Mouse (Mus musculus) neural tube, embryonic 12.5 days (tissue): ENCODE measurements around the gene Etv6. TPM values are rescaled to one million over a fixed set of nuclear protein-coding genes. Genes with fewer than 3 reads are reported as not detected.
"Not testable (repeated sequence)": the region's sequence is repeated elsewhere in the genome, so short reads cannot be mapped to it uniquely, and the experiment has no call there.

Experiments used
- ATAC-seq: fragments of 200-750 bp; cut with Nextera tagmentation; 2 replicates; pipeline ENCODE4 v1.8.0; 2017; ENCODE audit warnings: low read depth, mild to moderate bottlenecking, moderate TSS enrichment, moderate library complexity; ENCODE audit not compliant: low FRiP score
- H3K27ac ChIP-seq: fragments of 300-500 bp; sonication (generic); 2 replicates; pipeline ENCODE4 v1.5.1; 2016
- H3K27me3 ChIP-seq: fragments of 300-500 bp; sonication (generic); replicated peaks from 2 replicates; pipeline ENCODE4 v1.6.1; 2016; ENCODE audit warnings: mild to moderate bottlenecking
- H3K36me3 ChIP-seq: fragments of 300-500 bp; sonication (generic); 2 replicates; pipeline ENCODE4 v1.6.1; 2016; ENCODE audit warnings: mild to moderate bottlenecking
- H3K4me1 ChIP-seq: fragments of 300-500 bp; sonication (generic); 2 replicates; pipeline ENCODE4 v1.6.1; 2016
- H3K4me2 ChIP-seq: fragments of 300-500 bp; sonication (generic); replicated peaks from 2 replicates; pipeline ENCODE4 v1.6.1; 2016; ENCODE audit warnings: mild to moderate bottlenecking
- H3K4me3 ChIP-seq: fragments of 300-500 bp; sonication (generic); 2 replicates; pipeline ENCODE4 v1.5.1; 2016
- H3K9ac ChIP-seq: fragments of 300-500 bp; sonication (generic); 2 replicates; pipeline ENCODE4 v1.6.1; 2016; ENCODE audit warnings: mild to moderate bottlenecking
- H3K9me3 ChIP-seq: fragments of 300-500 bp; sonication (generic); 2 replicates; pipeline ENCODE4 v1.6.1; 2016; ENCODE audit warnings: mild to moderate bottlenecking
- WGBS: fragments of 180-500 bp; shearing (Covaris S2); methylation state at CpG from one replicate; pipeline ENCODE4 v1.1.7; 2016; 5-methylcytosine and 5-hydroxymethylcytosine counted together
- polyA plus RNA-seq: library from polyadenylated mRNA; unstranded; fragments of >200 nt; fragmentation: Nextera tagmentation; extraction: Ambion mirVana; gene quantifications from 2 replicates; pipeline ENCODE4 v1.2.1, GENCODE M21; 2016

Etv6 gene
- 10.9 and 13.1 TPM in 2 replicates for polyA plus RNA-seq

DNA sequence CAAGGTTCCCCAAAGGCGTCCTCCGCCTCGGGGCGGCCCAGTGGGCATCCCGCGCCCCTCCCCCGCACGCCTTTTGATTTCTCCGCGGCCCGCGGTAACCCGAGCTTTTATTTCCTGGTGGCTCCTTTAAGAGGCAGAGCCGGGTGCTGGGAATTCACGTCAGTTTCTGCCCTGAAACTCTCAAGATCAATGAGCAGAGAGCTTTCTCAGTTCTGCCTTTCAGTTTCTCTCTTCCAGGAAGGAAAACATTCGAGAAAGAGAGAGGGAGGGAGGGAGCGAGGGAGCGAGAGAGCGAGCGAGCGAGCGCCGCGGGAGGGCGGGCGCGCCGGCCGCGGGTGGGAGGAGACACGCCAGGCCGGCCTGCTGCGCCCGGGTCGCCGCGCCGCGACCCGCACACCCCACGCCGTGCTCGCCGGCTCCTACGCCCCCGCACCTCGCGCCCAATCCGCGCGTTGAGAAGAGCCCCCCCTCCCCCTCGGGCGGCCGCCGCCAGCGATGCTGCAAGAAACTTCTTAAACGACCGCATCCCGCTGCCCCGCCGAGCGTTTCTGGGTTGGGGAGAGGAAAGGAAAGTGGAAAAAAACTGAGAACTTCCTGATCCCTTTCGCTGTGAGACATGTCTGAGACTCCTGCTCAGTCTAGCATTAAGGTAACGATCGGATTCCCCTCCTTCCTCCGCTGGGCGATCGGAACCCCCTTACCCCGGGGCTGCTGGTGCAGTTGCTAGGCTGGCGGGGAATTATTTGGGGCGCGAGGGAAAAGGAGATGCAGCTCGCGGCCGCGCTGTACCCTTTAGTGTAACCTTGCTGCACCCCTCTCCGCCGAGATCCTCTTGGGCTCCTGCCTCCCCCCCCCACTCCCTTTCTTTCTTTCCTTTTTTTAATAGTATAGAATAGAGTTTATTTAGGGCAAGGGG lies at the start of gene Etv6:
Gene Etv6, plus strand, starts transcription at position 211 of the 916 bp plus-strand sequence.
- peak; percentile 71 for ATAC-seq
- Histone ChIP-seq H3K27me3 (no peaks in the 10 kb centered on the region), H3K9ac (peak within 1 kb of the TSS; percentile 96), H3K4me2 (peak within 1 kb of the TSS; percentile 64), H3K36me3 (no peaks in the 10 kb centered on the region), H3K4me1 (peaks cover 33% of the 10 kb centered on the region), H3K4me3 (peak within 1 kb of the TSS; percentile 71), H3K9me3 (no peaks in the 10 kb centered on the region), H3K27ac (peak within 1 kb of the TSS; percentile 100)
- under 1% methylated on average over 72 of the region's 78 CpGs for WGBS

DNA sequence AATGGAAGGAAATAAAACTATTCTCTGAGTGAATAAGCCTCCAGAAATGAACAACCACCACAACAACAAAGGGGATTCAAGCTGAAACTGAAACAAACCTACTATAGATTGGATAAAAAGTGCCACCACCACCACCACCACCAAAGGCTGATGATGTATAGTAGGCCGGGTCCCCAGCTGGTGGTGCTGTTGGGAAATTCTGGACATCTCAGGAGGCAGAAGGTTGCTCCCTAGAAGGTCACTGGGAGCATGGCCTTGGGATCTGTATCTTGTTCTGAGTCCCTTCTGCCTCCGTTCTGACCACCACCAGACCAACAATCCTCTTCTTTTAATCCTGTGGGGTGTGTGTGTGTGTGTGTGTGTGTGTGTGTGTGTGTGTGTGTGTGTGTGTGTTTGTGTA lies 49.3 kb upstream of the Etv6 start:
- Histone ChIP-seq H3K4me2 (no peak overlapping the region), H3K27ac (no peak overlapping the region), H3K9ac (no peak overlapping the region), H3K4me3 (no peak overlapping the region), H3K36me3 (no peaks in the 10 kb centered on the region), H3K9me3 (no peaks in the 10 kb centered on the region), H3K4me1 (peaks cover 6% of the 10 kb centered on the region; the same call in 1 of the 2 replicates), H3K27me3 (no peaks in the 10 kb centered on the region)
- 74% methylated on average over 2 of the region's 2 CpGs for WGBS
- ATAC-seq = no peak

DNA sequence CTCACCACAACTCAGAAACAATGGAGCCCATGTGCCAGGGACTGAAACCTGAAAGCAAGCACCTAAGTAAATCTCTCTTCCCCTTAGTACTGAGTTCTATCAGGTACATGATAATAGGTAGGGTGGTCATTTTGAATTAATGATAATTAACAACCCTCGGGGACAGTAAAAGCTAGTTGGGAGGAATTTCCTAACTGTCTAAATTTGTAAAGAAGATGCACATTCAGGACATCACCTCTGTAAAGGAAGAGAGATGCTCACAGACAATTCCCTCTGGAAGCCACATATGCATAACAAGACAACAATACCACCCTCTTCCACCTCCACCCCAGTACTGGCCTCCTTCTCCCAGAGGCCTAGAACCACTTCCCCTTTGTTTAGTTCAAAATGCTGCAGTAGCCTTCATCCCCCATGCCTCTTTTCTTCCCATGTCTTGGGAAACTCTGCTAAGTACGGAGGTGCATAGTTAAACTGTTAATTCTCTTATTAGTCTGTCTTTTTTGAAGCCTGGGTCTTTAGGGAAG lies 48.4 kb upstream of the Etv6 start:
- WGBS = 59% methylated on average over 2 of the region's 2 CpGs
- Histone ChIP-seq H3K9ac (no peak overlapping the region), H3K27ac (no peak overlapping the region), H3K27me3 (no peaks in the 10 kb centered on the region), H3K4me2 (no peak overlapping the region), H3K4me3 (no peak overlapping the region), H3K4me1 (peaks cover 6% of the 10 kb centered on the region; the same call in 1 of the 2 replicates), H3K9me3 (no peaks in the 10 kb centered on the region), H3K36me3 (no peaks in the 10 kb centered on the region)
- no peak for ATAC-seq

DNA sequence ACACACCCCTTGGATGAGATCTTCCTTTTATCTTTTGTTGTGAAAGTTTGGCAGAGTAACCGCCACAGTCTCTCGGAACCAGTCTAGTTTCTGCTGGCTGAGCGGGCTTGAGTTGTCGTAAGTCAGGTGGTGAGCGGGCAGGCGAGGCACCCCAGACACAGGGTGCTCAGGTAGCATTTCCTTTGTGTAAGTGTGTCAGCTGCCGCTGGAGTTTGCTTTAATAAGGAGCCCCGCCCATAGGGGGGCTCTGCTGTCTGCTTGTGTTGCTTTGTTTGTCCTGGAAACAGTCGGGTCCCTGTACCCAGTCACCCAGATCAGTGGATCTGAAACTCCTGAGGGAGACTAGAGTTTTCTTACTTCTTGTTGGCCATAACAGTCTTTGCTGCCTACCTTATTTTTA lies 47.5 kb upstream of the Etv6 start:
- 60% methylated on average over 9 of the region's 9 CpGs for WGBS
- H3K27me3 ChIP-seq = no peaks in the 10 kb centered on the region
- H3K36me3 ChIP-seq = no peaks in the 10 kb centered on the region
- H3K4me3 ChIP-seq = no peak overlapping the region
- H3K4me2 ChIP-seq = no peak overlapping the region
- no peak overlapping the region for H3K27ac ChIP-seq
- no peaks in the 10 kb centered on the region for H3K9me3 ChIP-seq
- no peak for ATAC-seq
- H3K9ac ChIP-seq = no peak overlapping the region
- H3K4me1 ChIP-seq = peaks cover 6% of the 10 kb centered on the region; the same call in 1 of the 2 replicates

DNA sequence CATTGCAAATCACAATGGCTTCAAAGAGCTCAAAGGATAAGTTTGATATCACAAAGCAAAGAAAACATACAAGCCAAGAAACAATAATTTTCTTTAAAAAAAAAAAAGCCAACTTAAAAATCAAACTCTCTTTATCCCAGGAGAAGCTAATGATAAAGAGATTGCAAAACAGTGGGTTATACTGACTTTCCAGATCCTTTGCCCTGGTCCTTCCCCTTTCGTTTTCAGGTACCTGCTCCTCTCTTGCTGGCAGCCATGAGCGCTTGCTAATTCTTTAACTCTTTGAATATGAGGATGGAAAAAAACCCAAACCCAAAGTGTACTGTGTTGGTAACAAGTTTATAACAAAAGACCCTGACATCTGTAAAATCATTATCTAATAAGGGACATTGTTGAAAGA lies 38.0 kb upstream of the Etv6 start:
- Histone ChIP-seq H3K36me3 (no peaks in the 10 kb centered on the region), H3K27ac (no peak overlapping the region), H3K9me3 (no peaks in the 10 kb centered on the region), H3K4me2 (no peak overlapping the region), H3K4me3 (no peak overlapping the region), H3K27me3 (no peaks in the 10 kb centered on the region), H3K4me1 (no peaks in the 10 kb centered on the region), H3K9ac (no peak overlapping the region)
- ATAC-seq = no peak
- 90% methylated on average over 2 of the region's 2 CpGs for WGBS

DNA sequence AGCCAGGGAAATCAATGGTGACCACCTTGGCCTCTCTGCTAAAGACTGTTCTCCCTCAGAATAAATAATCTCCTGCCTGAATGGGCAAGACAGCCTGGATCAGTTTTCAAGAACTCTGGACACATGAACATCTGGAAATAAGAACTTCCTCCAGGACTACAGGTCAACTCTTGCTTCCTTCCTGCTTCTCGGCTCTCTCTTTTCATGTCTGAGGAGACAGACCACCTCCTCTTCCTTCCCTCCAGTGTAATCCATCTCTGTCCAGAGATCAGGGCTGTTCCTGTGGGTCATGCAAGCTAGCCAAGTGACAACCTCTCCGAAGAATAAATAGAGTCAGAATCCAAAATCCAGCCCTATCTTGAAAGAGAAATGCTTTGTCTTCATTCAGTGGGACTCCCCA lies 37.6 kb upstream of the Etv6 start:
- no peaks in the 10 kb centered on the region for H3K27me3 ChIP-seq
- H3K4me1 ChIP-seq = no peaks in the 10 kb centered on the region
- H3K36me3 ChIP-seq = no peaks in the 10 kb centered on the region
- H3K4me2 ChIP-seq = no peak overlapping the region
- H3K27ac ChIP-seq = no peak overlapping the region
- no peaks in the 10 kb centered on the region for H3K9me3 ChIP-seq
- no peak overlapping the region for H3K4me3 ChIP-seq
- WGBS = 69% methylated on average over 2 of the region's 2 CpGs
- H3K9ac ChIP-seq = no peak overlapping the region
- no peak for ATAC-seq

DNA sequence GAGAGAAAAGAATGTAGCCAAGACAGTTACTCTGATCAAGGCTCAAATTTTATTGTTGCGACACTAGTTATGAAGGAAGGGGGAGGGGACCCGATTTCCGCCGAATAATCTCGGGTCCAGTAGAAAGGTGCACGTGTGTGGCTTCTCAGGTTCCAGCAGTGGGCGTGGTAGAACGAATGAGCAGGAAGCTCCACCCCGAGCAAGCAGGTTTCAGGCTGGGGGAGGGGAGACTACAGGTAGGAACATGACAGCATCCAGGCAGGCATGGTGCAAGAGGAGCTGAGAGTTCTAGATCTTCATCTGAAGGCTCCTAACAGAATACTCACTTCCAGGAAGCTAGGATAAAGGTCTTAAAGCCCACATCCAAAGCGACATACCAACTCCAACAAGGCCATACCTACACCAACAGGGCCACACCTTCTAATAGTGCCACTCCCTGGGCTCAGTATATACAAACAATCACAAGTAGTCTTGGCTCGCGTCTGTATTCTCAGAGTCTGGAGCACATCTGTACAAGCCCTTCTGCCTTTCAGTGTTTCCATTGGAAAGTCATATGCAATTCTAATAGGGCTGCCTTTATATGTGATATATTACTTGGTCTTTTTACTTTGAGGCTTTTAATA lies 20.9 kb upstream of the Etv6 start:
- not testable (repeated sequence) for H3K4me2 ChIP-seq, H3K4me3 ChIP-seq, H3K9ac ChIP-seq, H3K4me1 ChIP-seq, H3K27me3 ChIP-seq, H3K36me3 ChIP-seq, H3K27ac ChIP-seq, ATAC-seq, H3K9me3 ChIP-seq
- 70% methylated on average over 6 of the region's 12 CpGs for WGBS

DNA sequence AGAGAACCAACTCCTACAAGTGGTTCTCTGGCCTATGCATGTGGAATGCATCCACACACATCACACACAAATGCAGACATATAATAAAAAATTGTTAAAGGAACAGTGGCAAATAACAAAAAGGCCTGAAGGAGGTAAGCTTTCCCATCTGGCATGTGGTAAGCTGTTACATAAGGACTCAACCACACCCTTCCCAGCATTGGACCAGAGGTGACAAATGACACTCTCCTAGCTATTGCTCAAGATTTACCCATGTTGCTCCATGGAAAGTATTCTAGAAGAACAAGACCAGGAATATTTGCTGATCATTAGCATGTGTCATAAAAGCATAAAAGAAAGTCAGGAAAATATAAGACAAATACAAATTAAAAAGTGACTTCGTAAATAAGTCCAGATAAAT lies 16.7 kb upstream of the Etv6 start:
- 95% methylated on average over 1 of the region's 1 CpGs for WGBS
- no peak for ATAC-seq

DNA sequence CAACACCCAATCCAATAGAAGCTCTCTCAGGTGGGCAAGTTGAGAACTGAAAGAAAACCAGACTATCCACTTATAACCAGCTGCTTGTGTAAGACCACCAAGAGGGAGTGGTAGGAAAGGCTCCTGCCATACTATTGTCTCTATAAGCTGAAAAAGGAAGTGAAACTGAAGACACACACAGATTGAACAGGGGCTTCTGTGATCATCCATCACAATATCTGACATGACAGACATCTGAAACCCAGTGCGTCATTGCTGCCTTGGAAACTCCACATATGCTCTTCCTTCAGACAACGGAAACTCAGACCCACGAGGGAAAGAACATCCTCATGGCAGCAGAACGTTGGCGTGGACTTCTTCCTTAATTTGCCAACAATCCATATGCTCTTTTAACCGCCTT lies 14.7 kb upstream of the Etv6 start:
- Histone ChIP-seq H3K9me3 (no peaks in the 10 kb centered on the region), H3K4me1 (no peaks in the 10 kb centered on the region), H3K27me3 (no peaks in the 10 kb centered on the region), H3K9ac (no peak overlapping the region), H3K4me2 (no peak overlapping the region), H3K27ac (no peak overlapping the region), H3K4me3 (no peak overlapping the region), H3K36me3 (no peaks in the 10 kb centered on the region)
- no peak for ATAC-seq
- 83% methylated on average over 6 of the region's 6 CpGs for WGBS

More for the DNA sequence above, 16.7 kb upstream of the Etv6 start:
- H3K4me1 ChIP-seq = no peaks in the 10 kb centered on the region
- no peaks in the 10 kb centered on the region for H3K9me3 ChIP-seq
- no peak overlapping the region for H3K4me2 ChIP-seq
- no peaks in the 10 kb centered on the region for H3K27me3 ChIP-seq
- H3K4me3 ChIP-seq = no peak overlapping the region
- H3K27ac ChIP-seq = no peak overlapping the region
- H3K9ac ChIP-seq = no peak overlapping the region
- H3K36me3 ChIP-seq = no peaks in the 10 kb centered on the region

DNA sequence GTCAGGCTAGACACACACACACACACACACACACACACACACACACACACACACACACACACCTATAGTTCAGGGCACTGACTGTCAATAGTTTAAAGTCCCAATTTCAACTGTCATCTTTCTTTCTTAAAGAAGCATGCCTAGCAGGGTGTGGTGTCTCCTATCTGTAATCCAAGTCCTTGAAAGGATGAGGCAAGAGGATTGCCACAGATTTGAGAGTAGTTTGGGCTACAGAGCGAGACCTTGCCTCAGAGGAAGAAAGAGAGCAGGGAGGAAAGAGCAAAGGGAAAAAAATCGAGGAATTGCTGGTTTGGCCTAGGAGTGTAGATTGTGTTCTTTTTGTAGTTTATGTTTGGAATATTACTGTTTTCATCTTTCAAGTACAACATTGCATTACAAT lies 9.2 kb upstream of the Etv6 start:
- H3K9ac ChIP-seq = no peak overlapping the region
- 81% methylated on average over 2 of the region's 2 CpGs for WGBS
- no peaks in the 10 kb centered on the region for H3K36me3 ChIP-seq
- H3K9me3 ChIP-seq = no peaks in the 10 kb centered on the region; the same call in 1 of the 2 replicates
- H3K4me1 ChIP-seq = no peaks in the 10 kb centered on the region
- no peak overlapping the region for H3K4me2 ChIP-seq
- ATAC-seq = no peak
- no peak overlapping the region for H3K27ac ChIP-seq
- H3K27me3 ChIP-seq = no peaks in the 10 kb centered on the region
- no peak overlapping the region for H3K4me3 ChIP-seq

DNA sequence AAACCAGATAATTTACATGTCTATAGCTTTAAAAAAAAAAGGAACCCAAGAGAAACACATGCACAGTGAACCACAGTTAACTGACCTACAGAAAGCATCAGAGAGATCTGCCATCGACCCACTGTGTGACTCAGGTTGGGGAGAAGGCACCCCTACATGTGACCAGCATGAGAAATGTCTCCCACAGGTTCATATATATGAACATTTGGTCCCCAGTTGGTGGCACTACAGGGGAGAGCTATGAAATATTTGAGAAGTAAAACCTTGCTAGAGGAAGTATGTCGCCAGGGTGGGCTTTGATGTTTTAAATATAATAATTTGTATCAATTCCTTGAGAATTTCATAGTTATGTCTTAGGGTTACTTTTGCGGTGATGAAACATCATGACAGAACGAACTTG lies 8.5 kb upstream of the Etv6 start:
- WGBS = 87% methylated on average over 4 of the region's 4 CpGs
- Histone ChIP-seq H3K4me3 (no peak overlapping the region), H3K36me3 (no peaks in the 10 kb centered on the region), H3K27ac (no peak overlapping the region), H3K4me2 (no peak overlapping the region), H3K9ac (no peak overlapping the region), H3K4me1 (no peaks in the 10 kb centered on the region), H3K27me3 (no peaks in the 10 kb centered on the region), H3K9me3 (no peaks in the 10 kb centered on the region; the same call in 1 of the 2 replicates)
- ATAC-seq = no peak

DNA sequence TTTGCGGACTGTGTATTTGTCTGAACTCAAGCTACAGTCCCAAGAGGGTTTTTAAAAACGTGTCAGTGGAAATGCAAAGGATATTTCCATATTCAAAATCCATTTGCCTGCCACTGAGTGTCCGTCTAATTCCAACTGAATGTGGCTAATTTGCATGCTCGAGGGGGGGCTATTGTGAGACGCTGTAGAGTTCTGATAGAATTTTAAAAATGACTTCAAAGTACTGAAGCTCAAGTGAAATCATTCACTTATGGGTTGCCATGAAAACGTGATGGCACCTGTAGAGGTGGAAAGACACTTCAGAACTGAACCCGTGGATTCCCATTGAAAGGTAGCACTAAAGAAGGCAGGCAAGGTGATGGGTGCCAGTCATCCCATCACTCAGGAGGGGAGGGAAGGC lies 3.0 kb upstream of the Etv6 start:
- Histone ChIP-seq H3K27ac (no peak overlapping the region), H3K9me3 (no peaks in the 10 kb centered on the region; the same call in 1 of the 2 replicates), H3K4me3 (no peak overlapping the region), H3K4me2 (no peak overlapping the region), H3K27me3 (no peaks in the 10 kb centered on the region), H3K36me3 (no peaks in the 10 kb centered on the region), H3K9ac (no peak overlapping the region), H3K4me1 (peaks cover 9% of the 10 kb centered on the region)
- ATAC-seq = no peak
- 28% methylated on average over 7 of the region's 7 CpGs for WGBS
